Mouse (Mus musculus) mesoderm, embryonic 11.5 days (tissue): ENCODE data around the gene Sept11.

ENCODE experiments used
- DNase-seq: peaks from one replicate; pipeline ENCODE4 v3.0.0-alpha.2; 2012; ENCODE audit warnings: low read depth, low spot score

Gene Sept11

GRCm38 (mm10) chr5:93095301-93095700, 2.1 kb downstream of the Sept11 start:
- no peak for DNase-seq

GRCm38 (mm10) chr5:93097204-93097906, 4.1 kb downstream of the Sept11 start:
- DNase-seq = no peak

- DNase-seq = no peak
Observed at GRCm38 (mm10) chr5:93098219-93098618, 5.0 kb downstream of the Sept11 start.

DNA sequence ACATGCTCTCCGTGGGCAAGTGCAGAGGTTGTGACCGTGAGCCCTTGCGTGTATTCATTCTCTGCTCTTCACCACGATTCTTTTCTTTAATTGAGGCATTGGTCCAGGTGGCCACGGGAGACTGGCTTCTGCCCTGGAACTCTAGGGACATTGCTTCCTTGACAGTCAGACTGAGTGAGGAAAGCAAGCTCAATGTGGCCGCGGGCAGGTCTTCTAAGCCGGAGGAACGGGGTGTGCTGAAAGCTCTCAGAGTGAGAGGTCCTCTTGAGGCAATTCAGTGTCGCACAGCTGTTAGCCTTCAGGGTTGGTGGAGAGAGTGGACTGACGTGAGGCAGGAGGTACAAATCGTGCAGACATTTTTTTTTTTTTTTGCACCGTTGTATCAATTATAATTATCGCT, 5.6 kb downstream of the Sept11 start:
- no peak for DNase-seq

- no peak for DNase-seq
Observed at GRCm38 (mm10) chr5:93100906-93101305, 7.7 kb downstream of the Sept11 start.

GRCm38 (mm10) chr5:93101371-93101791, 8.1 kb downstream of the Sept11 start:
- no peak for DNase-seq

DNA sequence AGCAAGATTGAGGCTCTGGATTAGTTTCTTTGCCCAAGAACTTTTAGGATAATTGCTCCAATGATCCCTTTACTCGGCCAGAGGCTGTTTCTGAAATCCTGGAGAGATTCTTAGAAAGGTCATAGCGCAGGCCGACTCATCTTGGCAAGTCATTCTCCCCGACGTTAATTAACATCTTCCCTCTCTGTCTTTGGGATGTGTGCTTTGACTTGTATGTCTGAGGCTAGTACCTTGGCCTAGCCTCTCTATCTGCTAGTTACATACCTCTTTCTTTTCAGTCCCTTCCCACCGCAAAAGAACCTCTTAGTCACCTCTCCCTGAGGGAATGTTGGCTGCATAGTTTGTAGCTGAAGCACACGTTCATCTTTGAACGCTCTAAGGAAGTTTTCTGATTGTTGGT, 10.4 kb downstream of the Sept11 start:
- no peak for DNase-seq

DNA sequence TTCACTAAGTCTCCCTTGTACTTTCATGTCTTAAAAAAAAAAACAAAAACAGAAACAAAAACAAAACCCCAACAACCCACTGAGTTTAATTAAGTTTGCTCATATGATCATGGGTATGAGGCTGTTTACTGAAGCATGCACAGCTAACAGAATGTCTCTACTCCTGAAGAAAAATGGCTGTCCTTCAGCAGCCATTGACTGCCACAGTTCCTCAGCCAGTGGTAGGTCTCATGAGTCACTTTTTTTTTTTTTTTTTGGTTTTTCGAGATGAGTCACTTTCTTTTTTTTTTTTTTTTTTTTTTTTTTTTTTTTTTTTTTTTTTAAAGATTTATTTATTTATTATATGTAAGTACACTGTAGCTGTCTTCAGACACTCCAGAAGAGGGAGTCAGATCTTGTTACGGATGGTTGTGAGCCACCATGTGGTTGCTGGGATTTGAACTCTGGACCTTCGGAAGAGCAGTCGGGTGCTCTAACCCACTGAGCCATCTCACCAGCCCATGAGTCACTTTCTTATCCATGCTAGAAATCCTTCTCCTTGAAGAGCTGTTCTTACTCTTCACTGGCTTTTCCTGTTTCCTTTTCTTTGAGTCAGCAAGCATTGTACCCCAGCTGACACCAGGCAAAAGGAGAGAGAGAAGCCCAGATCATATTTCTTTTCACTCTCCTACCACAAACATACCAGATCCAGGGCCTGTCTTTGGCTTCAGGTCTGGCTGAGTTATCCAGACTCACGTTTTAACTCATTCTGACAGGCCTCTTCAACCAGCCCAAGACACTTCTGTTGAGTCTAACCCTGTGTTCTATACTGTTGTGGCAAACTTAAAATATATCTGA, 12.0 kb downstream of the Sept11 start:
- no peak for DNase-seq

DNA sequence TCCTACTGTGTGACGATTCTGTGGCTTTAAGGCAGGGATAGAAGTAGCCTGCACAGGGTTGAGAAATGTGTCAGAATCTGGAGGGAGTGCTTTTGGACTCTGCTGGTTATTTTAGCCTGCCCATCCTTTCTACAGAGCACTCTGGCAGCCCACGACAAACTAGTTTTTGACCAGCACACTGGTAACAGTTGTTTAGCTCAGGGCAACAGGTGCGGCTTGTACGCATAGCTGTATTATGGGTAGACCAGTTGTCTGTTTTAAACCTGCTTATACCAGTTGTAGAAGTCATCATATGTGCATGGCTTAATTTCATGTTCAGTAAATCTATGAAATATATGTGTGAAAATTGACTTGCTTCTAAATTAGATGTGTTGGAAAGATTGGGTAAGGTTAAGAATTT, 12.8 kb downstream of the Sept11 start:
- no peak for DNase-seq

DNA sequence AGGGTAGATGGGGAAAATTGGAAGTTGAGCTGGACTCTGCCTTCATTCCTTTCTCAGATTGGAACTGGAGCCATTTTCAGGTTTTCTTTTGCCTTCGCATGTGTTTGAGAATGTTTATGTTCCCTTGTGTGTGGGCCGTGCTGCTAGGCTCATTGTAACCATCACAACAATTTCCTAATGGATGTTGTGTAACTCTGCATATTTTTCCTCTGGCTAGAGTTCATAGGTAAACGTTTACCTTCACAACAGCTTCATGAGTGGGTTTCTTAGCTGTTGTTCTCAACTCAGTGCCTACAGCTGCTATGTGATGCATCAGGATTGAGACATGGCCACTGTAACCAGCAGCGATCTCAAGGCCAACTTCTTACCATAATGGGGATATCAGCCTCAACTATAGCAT, 15.5 kb downstream of the Sept11 start:
- DNase-seq = no peak

GRCm38 (mm10) chr5:93109555-93109954, 16.3 kb downstream of the Sept11 start:
- no peak for DNase-seq

- DNase-seq = no peak
Observed at GRCm38 (mm10) chr5:93112290-93112689, 19.1 kb downstream of the Sept11 start.

DNA sequence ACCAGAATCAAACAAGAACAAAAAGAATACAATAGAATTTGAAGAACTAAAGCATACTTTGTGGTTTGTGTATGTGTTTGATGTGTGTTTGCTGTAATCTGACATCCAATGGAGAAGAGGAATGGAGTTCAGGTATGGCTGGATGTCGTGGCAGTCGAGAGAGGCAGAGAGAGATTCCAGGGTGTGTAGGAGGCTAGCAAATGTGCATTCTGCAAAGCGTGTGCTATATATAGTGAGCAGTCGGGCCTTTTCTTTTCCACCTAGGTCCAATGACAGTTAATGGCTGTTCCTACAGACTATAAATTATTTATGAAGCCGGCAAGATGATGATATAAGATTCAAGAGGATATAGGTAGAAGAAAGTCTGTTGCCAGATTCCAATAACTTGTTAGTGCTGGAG, 20.3 kb downstream of the Sept11 start:
- DNase-seq = no peak

DNA sequence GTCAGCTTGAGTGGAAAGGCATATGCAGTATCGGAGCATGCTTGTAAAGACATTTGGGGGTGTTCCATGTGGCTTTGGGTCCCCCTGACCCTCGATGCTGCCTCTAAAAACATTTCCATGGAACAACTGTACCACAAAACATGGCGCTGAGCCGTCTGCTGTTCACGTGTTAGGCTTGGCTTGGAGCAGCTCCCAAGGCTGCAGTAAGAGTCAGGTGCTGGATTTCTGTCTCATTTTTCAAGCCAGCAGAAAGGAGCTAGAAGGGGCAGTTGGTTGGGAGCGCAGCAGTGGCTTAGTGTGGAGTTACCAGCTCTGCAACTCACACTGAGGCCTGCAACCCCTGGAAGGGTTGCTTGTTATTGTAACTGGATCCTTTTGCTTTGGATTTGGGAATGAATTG, 21.3 kb downstream of the Sept11 start:
- DNase-seq = no peak

DNA sequence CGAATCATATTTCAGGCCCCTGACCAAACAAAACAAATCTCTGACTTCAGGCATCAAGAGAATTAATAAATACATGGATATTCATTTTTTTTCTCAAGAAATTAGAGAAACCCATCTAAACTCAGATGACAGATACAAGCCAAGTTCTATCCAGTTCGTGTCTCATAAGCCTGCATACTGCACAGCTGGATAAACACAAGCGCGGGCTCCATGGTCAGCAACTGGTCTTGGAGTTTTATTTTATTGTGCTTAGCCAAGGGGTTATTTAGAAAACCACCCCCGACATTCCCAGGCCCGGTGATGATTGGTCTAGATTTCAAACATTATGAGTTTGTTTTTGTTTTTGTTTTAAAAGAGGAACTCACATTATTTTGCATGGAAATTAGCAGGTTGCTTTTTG, 21.8 kb downstream of the Sept11 start:
- DNase-seq = no peak

GRCm38 (mm10) chr5:93115854-93116253, 22.6 kb downstream of the Sept11 start:
- no peak for DNase-seq

GRCm38 (mm10) chr5:93117648-93118047, 24.4 kb downstream of the Sept11 start:
- no peak for DNase-seq

DNA sequence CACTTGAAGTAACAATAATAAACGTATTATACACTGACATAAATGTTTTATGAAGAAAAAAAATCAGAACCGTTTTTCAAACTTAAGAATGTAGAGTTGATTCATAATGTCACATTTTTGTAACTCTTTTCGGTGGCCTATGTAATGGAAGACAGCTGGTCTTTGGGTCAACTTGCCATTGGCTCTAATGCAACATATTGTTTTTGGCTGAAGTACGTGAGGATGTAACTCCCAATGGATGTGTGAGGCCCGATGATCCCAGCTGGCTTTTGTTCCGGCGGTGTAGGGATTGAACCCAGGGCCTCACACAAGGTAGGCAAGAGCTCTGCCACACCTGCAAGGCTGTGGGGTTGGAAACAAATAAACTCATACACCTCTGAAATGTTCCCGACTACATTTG, 28.4 kb downstream of the Sept11 start:
- no peak for DNase-seq

DNA sequence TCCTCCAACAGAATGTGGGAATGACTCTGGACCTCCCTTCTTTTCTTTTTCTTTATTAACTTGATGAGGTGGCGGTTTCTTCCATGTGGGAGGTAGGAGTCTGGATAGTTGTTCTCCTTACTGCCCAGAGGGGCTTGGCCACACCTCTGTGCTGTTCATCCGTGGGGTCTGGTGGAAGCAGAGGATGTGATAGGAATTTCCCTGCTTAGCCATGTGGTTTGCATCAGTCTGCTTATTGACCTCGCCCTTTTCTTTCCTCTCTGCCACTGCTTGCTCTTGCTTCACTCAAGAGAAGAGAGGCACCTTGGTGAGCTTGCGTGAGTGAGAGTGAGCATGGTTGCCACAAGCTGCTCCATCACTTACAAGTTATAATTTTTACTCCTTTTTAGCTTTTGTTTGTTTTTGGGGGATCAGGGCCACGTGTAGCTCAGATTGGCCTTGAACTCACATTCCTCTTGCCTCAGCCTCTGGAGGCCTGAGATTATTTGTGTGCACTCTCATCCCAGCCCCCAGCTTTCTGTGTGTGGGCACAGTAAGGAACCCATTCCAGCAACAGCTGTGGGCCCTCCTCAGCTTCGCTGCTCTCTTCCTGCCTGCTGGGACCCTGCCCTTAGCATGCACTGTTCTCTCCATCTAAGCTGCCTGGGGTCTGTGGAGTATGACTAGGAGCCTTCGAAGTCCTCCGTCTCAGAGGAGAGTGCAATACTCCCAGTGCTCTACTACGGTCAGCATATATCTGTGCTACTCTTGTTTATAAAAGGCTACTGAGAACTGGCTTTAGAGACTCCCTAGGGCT, 31.0 kb downstream of the Sept11 start:
- peak; percentile 45 for DNase-seq

- DNase-seq = no peak
Observed at GRCm38 (mm10) chr5:93125325-93125724, 32.1 kb downstream of the Sept11 start.

DNA sequence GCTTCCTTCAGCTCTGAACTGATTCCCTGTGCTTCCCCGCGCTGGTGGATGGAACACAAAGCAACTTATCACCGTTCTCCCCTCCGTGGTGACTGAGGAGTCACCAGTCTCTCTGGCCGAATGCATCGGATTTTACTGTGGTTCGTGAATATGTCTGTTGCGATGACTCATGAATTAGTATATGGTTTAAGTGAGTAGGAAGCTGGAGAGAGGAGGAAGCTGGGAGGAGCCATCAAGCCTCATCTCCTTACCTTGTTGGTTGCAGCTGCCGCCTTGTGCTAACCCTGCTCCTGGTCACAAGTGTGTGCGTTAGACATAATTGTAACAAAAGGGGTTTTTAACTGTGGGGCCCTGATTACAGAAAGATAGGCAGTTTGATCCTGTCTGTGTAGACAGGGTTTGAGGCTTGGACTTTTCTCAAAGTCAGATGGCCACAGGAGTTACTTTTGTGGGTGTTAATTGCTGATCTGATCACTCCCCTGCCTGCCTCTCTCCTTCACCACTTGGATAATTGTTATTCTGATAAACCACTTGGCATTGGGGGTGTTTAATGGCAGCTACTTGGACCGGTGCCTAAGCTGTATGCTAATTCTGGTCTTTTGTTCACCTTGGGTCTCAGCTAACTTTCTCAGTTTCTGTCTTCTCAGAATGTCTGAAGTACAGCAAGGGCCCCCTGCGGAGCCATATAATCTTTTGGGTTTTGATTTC, 33.1 kb downstream of the Sept11 start:
- no peak for DNase-seq
